Mouse (Mus musculus) limb, embryonic 13.5 days (tissue): ENCODE results near the gene Oxld1. TPM values are rescaled to one million over a fixed set of nuclear protein-coding genes. Genes with fewer than 3 reads are reported as not detected.

Experiments used
- ATAC-seq: fragments of 200-750 bp; cut with Nextera tagmentation; 2 replicates; pipeline ENCODE4 v1.8.0; 2017; ENCODE audit warnings: low read depth, moderate number of reproducible peaks, moderate TSS enrichment; ENCODE audit not compliant: low FRiP score
- H3K27ac ChIP-seq: fragments of 300-500 bp; sonication (generic); 2 replicates; pipeline ENCODE4 v1.5.1; 2015; ENCODE audit warnings: inconsistent platforms, mild to moderate bottlenecking, moderate library complexity
- H3K27me3 ChIP-seq: fragments of 300-500 bp; sonication (generic); 2 replicates; pipeline ENCODE4 v1.6.1; 2015; ENCODE audit warnings: mild to moderate bottlenecking, inconsistent platforms
- H3K36me3 ChIP-seq: fragments of 300-500 bp; sonication (generic); 2 replicates; pipeline ENCODE4 v1.6.1; 2015; ENCODE audit warnings: inconsistent platforms, mild to moderate bottlenecking, moderate library complexity
- H3K4me1 ChIP-seq: fragments of 300-500 bp; sonication (generic); 2 replicates; pipeline ENCODE4 v1.6.1; 2015; ENCODE audit warnings: inconsistent platforms
- H3K4me2 ChIP-seq: fragments of 300-500 bp; sonication (generic); replicated peaks from 2 replicates; pipeline ENCODE4 v1.6.1; 2015; ENCODE audit warnings: inconsistent platforms, mild to moderate bottlenecking, moderate library complexity
- H3K4me3 ChIP-seq: fragments of 300-500 bp; sonication (generic); 2 replicates; pipeline ENCODE4 v1.5.1; 2015; ENCODE audit warnings: moderate library complexity, mild to moderate bottlenecking, inconsistent platforms
- H3K9ac ChIP-seq: fragments of 300-500 bp; sonication (generic); 2 replicates; pipeline ENCODE4 v1.6.1; 2015; ENCODE audit warnings: mild to moderate bottlenecking, inconsistent platforms
- H3K9me3 ChIP-seq: fragments of 300-500 bp; sonication (generic); 2 replicates; pipeline ENCODE4 v1.6.1; 2016; ENCODE audit warnings: inconsistent platforms
- WGBS: fragments of 180-500 bp; shearing (Covaris S2); methylation state at CpG from one replicate; pipeline ENCODE4 v1.1.7; 2015; 5-methylcytosine and 5-hydroxymethylcytosine counted together
- polyA plus RNA-seq: library from polyadenylated mRNA; unstranded; fragments of >200 nt; fragmentation: Nextera tagmentation; extraction: Ambion mirVana; gene quantifications from 2 replicates; pipeline ENCODE4 v1.2.1, GENCODE M21; 2015

Oxld1 gene
- polyA plus RNA-seq, 1 experiment from 2014 or later: 12.4 TPM

DNA sequence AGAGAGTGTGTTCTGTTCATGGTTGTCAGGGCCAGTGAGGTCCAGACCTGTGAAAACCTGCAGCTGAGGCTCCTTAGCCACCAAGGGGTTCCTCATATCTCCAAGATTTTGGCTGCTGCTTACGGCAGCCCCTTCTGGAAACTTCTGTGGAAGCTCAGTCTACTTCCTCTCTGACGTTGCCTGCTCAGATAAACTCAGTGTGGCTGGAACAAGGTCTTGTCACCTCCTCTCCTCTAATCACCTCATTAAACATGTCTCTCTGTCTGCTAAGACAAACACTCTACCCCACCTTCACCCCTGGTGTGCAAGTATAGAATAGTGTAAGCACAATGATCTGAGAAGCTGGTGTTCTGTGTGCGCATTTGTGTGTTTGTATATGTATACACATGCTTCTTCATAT lies 12.4 kb downstream of the Oxld1 start:
- H3K4me1 ChIP-seq: no peaks in the 10 kb centered on the region
- no peak overlapping the region for H3K4me3 ChIP-seq
- no peak for ATAC-seq
- no peak overlapping the region for H3K9ac ChIP-seq
- 61% methylated on average over 3 of the region's 3 CpGs for WGBS
- H3K36me3 ChIP-seq: no peaks in the 10 kb centered on the region
- no peak overlapping the region for H3K27ac ChIP-seq
- H3K27me3 ChIP-seq: no peaks in the 10 kb centered on the region
- no peak overlapping the region for H3K4me2 ChIP-seq
- no peaks in the 10 kb centered on the region for H3K9me3 ChIP-seq

- H3K4me3 ChIP-seq: no peak overlapping the region
- no peak overlapping the region for H3K4me2 ChIP-seq
- 0 out of 2 replicates have a peak overlapping the region, but pooled peaks have one; percentile 13 for H3K9ac ChIP-seq
- H3K9me3 ChIP-seq: no peaks in the 10 kb centered on the region
- no peak for ATAC-seq
- H3K36me3 ChIP-seq: no peaks in the 10 kb centered on the region
- no peak overlapping the region for H3K27ac ChIP-seq
- no peaks in the 10 kb centered on the region for H3K27me3 ChIP-seq
- WGBS: 69% methylated on average over 6 of the region's 6 CpGs
- H3K4me1 ChIP-seq: no peaks in the 10 kb centered on the region
These were observed 13.8 kb downstream of the Oxld1 start for GRCm38 (mm10) chr11:120444106-120444505.

GRCm38 (mm10) chr11:120442765-120443280 lies 15.0 kb downstream of the Oxld1 start:
- no peaks in the 10 kb centered on the region for H3K4me1 ChIP-seq
- no peaks in the 10 kb centered on the region for H3K36me3 ChIP-seq
- H3K4me3 ChIP-seq: no peak overlapping the region
- H3K4me2 ChIP-seq: no peak overlapping the region
- no peaks in the 10 kb centered on the region for H3K27me3 ChIP-seq
- no peak overlapping the region for H3K9ac ChIP-seq
- no peak for ATAC-seq
- H3K27ac ChIP-seq: no peak overlapping the region
- no peaks in the 10 kb centered on the region for H3K9me3 ChIP-seq
- 84% methylated on average over 3 of the region's 3 CpGs for WGBS

DNA sequence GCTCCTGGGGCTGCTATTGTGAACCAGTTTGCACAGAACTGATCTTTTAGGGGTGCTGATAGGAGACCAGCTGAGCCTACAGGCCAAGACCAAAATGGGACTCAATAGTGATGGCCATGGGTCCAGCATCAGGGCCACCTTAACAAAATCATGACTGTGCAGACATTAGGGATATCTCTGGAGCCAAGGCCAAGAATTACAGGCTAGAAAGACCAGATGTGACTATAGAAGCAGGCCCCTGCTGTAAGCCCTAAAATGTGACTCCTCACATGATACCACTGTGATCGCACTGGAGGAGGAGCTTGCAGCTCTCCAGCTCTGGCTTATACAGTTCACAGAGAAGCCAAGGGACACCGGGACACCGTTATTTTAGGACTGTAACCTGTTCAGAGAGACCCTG lies 15.5 kb downstream of the Oxld1 start, which contains the start of gene Tspan10:
Tspan10 (plus strand) TSS at position 301 of the 400 bp plus-strand sequence.
- Histone ChIP-seq H3K9ac (no peak within 1 kb of the TSS), H3K27ac (no peak within 1 kb of the TSS), H3K27me3 (no peaks in the 10 kb centered on the region), H3K9me3 (no peaks in the 10 kb centered on the region), H3K4me1 (no peaks in the 10 kb centered on the region), H3K36me3 (no peaks in the 10 kb centered on the region), H3K4me2 (no peak within 1 kb of the TSS), H3K4me3 (no peak within 1 kb of the TSS)
- no peak for ATAC-seq
- 88% methylated on average over 3 of the region's 3 CpGs for WGBS

- WGBS: 26% methylated on average over 12 of the region's 12 CpGs
- Histone ChIP-seq H3K9me3 (no peaks in the 10 kb centered on the region), H3K27ac (peak overlapping the region; percentile 79; the same call in 1 of the 2 replicates), H3K36me3 (peaks cover 18% of the 10 kb centered on the region), H3K4me3 (peak overlapping the region; percentile 98), H3K9ac (peak overlapping the region; percentile 96), H3K27me3 (no peaks in the 10 kb centered on the region), H3K4me2 (peak overlapping the region; percentile 94), H3K4me1 (peaks cover 12% of the 10 kb centered on the region)
- no peak for ATAC-seq
These were observed 19.9 kb downstream of the Oxld1 start for GRCm38 (mm10) chr11:120437857-120438385.

DNA sequence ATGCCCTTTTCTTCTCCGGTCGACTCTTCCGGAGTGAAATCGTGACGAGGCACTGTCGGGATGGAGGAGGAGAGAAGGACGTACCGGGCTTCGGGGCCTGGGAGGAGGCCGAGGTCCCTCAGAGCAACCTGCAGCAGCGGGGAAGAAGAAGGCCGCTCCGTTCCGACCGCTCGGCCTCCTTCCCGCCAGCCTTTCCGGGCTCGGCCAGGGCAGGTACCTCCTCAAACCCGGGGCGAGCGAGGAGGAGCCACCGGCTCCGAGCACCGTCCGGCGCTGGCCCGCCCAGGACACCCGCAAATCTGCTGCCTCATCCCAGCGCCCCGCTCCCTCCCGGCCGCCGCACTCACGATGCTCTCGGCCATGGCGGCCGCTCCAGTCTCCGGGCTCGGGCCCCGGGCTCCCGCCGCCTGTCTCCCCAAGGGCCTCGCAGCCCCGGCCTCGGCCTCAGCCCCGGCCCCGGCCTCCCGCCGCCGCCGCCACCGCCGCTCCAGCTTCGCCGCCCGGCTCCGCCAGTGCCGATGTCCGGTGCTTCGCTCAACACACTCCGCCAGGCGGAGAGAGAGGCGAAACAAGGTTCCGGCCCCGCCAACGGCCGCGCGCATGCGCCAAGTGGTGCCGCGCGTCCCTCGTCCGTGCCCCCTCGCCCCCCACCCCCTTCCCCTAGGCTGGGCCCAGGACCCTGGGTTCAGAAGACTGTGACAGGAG lies 20.6 kb downstream of the Oxld1 start, which contains the start of gene Nploc4:
Nploc4 (minus strand) TSS at position 557 of the 705 bp plus-strand sequence.
- Histone ChIP-seq H3K27me3 (no peaks in the 10 kb centered on the region), H3K4me3 (peak within 1 kb of the TSS; percentile 98), H3K9me3 (no peaks in the 10 kb centered on the region), H3K4me1 (peaks cover 12% of the 10 kb centered on the region), H3K27ac (peak within 1 kb of the TSS; percentile 79), H3K4me2 (peak within 1 kb of the TSS; percentile 94), H3K36me3 (peaks cover 24% of the 10 kb centered on the region), H3K9ac (peak within 1 kb of the TSS; percentile 96)
- 1% methylated on average over 57 of the region's 77 CpGs for WGBS
- ATAC-seq: peak; percentile 92

GRCm38 (mm10) chr11:120426727-120427126 lies 31.1 kb downstream of the Oxld1 start:
- no peaks in the 10 kb centered on the region for H3K27me3 ChIP-seq
- H3K36me3 ChIP-seq: peaks cover 79% of the 10 kb centered on the region
- no peak overlapping the region for H3K4me2 ChIP-seq
- WGBS: 94% methylated on average over 3 of the region's 3 CpGs
- H3K4me1 ChIP-seq: peaks cover 18% of the 10 kb centered on the region
- H3K9ac ChIP-seq: no peak overlapping the region
- no peaks in the 10 kb centered on the region for H3K9me3 ChIP-seq
- no peak overlapping the region for H3K27ac ChIP-seq
- H3K4me3 ChIP-seq: no peak overlapping the region
- no peak for ATAC-seq

DNA sequence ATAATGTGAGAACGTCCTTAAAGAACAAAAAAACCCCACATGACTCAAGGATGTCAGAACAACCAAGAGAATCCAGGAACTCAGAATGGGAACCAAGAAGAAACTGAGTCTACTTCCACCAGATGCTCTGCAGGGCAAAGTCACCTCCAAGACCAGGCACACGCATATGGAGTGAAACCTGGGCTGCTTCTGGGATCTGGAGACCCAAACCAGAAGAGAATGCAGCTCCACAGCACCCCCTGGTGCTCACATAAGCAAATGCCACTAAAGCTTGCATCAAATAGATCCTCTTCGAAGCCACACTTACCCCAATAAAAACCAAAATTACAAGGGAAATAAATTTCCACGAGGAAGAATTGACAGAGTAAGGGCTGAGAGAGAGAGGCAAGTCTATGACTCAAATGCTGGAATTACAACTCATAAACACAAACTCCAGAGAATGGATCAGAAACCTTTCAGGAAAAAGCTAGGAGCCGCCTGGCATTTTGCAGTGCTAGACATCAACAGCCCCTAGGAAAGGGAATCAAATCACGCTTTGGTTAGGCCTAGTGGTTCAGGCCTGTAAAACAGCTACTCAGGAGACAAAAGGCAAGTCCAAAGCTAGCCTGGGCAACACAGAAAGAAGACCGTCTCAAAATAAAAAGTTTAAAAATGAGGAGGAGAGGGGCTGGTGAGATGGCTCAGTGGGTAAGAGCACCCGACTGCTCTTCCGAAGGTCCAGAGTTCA lies 34.1 kb downstream of the Oxld1 start:
- Histone ChIP-seq H3K9ac (no peak overlapping the region), H3K27me3 (no peaks in the 10 kb centered on the region), H3K4me1 (peaks cover 18% of the 10 kb centered on the region), H3K4me2 (no peak overlapping the region), H3K9me3 (no peaks in the 10 kb centered on the region), H3K4me3 (no peak overlapping the region), H3K36me3 (peaks cover 85% of the 10 kb centered on the region), H3K27ac (no peak overlapping the region)
- ATAC-seq: no peak; the same call in 1 of the 2 replicates
- 58% methylated on average over 9 of the region's 9 CpGs for WGBS

DNA sequence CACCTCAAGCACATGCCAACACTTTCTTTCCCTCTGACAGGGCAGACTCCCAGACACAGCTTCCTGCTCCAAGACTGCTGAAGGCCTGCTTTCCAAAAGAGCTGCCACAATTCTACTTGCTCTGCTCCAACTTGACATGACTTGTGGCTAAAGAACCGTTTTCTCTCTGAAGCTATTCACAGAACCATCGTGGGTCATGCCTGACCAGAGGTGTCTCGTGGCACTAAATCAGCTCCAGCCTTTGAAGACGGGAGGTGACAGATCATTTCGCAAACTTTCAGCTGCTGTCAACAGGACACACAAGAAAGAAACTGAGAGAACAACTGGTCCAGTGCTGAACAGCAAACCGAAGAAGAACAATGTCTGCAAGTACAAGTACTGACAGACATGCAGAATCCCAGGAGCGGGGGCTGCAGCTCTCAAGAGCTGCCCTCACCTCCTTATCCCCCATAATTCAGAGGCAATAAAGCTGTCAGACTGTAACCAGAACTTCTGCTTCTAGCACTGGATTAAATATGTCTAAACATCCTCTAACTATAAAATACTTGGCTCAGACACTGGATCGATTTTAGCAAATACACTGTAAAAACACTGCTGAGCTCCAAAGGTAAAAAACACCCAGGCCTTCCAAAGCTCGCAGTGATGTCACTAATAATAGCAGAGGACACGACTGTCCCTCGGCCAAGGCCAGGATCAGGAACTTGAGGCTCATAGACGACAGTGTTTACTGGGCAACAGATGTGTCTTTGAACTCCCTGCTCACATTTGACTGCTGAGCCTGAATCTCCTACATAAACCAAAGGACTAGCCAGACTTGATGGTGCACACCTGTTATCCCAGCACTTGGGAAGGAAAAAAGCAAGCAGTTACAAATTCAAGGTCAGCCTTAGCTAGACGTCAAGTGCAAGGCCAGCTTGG lies 35.0 kb downstream of the Oxld1 start:
- Histone ChIP-seq H3K4me2 (no peak overlapping the region), H3K9ac (peak overlapping the region; percentile 19; the same call in 1 of the 2 replicates), H3K27ac (no peak overlapping the region), H3K4me3 (no peak overlapping the region), H3K9me3 (no peaks in the 10 kb centered on the region), H3K36me3 (peaks cover 85% of the 10 kb centered on the region), H3K27me3 (no peaks in the 10 kb centered on the region), H3K4me1 (peaks cover 18% of the 10 kb centered on the region)
- ATAC-seq: peak; percentile 51; the same call in 1 of the 2 replicates
- WGBS: 48% methylated on average over 13 of the region's 13 CpGs

DNA sequence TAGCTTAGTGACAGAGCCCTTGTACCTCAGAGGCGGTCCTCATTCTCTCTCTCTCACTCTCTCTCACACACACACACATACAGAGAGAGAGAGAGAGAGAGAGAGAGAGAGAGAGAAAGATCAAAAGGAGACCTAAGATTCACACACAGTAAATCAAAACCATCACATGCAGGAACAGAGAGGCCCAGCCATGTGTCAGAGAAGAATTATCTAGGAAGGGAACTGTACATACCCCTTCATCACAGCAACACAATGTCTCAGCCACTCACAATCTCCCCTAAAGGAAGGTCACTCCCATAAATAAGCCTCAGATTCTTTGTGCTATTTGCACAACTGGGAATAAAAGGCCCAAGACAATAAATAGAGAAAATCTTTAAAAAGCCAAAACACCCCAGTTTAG lies 39.3 kb downstream of the Oxld1 start:
- Histone ChIP-seq H3K4me2 (no peak overlapping the region), H3K27ac (no peak overlapping the region), H3K4me3 (no peak overlapping the region), H3K27me3 (no peaks in the 10 kb centered on the region), H3K9ac (no peak overlapping the region), H3K9me3 (no peaks in the 10 kb centered on the region), H3K36me3 (peaks cover 85% of the 10 kb centered on the region), H3K4me1 (peaks cover 15% of the 10 kb centered on the region)
- 70% methylated on average over 1 of the region's 1 CpGs for WGBS
- no peak for ATAC-seq

DNA sequence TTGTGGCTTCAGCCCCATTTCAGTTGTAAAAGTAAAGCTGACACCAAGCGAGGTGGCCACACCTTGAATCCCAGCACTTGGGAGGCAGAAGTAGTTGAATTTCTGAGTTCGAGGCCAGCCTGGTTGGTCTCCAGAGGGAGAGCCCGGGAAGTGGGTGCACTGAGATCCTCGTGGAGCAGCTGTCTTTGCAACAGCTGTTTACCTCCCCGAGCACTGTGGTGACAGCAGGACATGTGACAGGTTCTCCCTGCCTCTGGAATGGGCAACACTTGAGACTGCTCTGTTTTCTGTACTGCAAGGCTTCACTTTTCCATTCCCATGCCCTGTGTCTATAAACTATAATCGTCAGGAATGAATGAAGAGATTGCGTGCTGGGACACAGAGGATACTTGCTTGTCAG lies 40.0 kb downstream of the Oxld1 start:
- Histone ChIP-seq H3K9me3 (no peaks in the 10 kb centered on the region), H3K27me3 (no peaks in the 10 kb centered on the region), H3K36me3 (peaks cover 86% of the 10 kb centered on the region), H3K4me2 (no peak overlapping the region), H3K9ac (no peak overlapping the region; the same call in 1 of the 2 replicates), H3K27ac (no peak overlapping the region), H3K4me1 (peaks cover 8% of the 10 kb centered on the region), H3K4me3 (no peak overlapping the region)
- ATAC-seq: no peak
- 88% methylated on average over 7 of the region's 7 CpGs for WGBS
